Mouse (Mus musculus): Measurements from ENCODE around the gene Ect2l. TPM values are rescaled to one million over a fixed set of nuclear protein-coding genes. Genes with fewer than 3 reads are reported as not detected.

The Ect2l gene
- polyA plus RNA-seq, 1 experiment from 2014 or later: not detected

- DNase-seq (no peak), ATAC-seq (no peak)
- TF ChIP-seq EP300 (IDR thresholded peaks at IDR 0.05; ENCODE audit: low read depth) (no peak), CTCF (IDR thresholded peaks at IDR 0.05; ENCODE audit: low read depth) (no peak)
- H3K27ac ChIP-seq (ENCODE audit: low read depth): no peak overlapping the region
- no peaks in the 10 kb centered on the region for H3K9me3 ChIP-seq (ENCODE audit: low read length)
- no peak overlapping the region for H3K9ac ChIP-seq (replicated peaks)
- H3K4me1 ChIP-seq (ENCODE audit: insufficient read depth): no peaks in the 10 kb centered on the region; the same call in 1 of the 2 replicates
- 48% methylated on average over 6 of the region's 6 CpGs for WGBS (ENCODE audit: insufficient replicate concordance)
- no peak overlapping the region for H3K4me3 ChIP-seq (ENCODE audit: low read depth, low read length)
- no peaks in the 10 kb centered on the region for H3K36me3 ChIP-seq (replicated peaks; ENCODE audit: insufficient read depth, low read length)
- H3K4me2 ChIP-seq (ENCODE audit: low read depth, low read length): no peak overlapping the region
- H3K27me3 ChIP-seq (ENCODE audit: insufficient read depth, low read length): no peaks in the 10 kb centered on the region
These were observed 571 bp downstream of the Ect2l start for GRCm38 (mm10) chr10:18210119-18210518.

GRCm38 (mm10) chr10:18204067-18204466, 6.6 kb downstream of the Ect2l start:
- no peak overlapping the region for H3K4me2 ChIP-seq (ENCODE audit: low read depth, low read length)
- no peaks in the 10 kb centered on the region for H3K27me3 ChIP-seq (ENCODE audit: insufficient read depth, low read length)
- H3K4me1 ChIP-seq (ENCODE audit: insufficient read depth): no peaks in the 10 kb centered on the region
- DNase-seq: no peak
- ATAC-seq: no peak
- H3K27ac ChIP-seq (ENCODE audit: low read depth): no peak overlapping the region
- no peak for TF ChIP-seq CTCF (IDR thresholded peaks at IDR 0.05; ENCODE audit: low read depth)
- no peak for TF ChIP-seq EP300 (IDR thresholded peaks at IDR 0.05; ENCODE audit: low read depth)
- H3K9ac ChIP-seq (replicated peaks): no peak overlapping the region
- H3K4me3 ChIP-seq (ENCODE audit: low read depth, low read length): no peak overlapping the region
- 54% methylated on average over 7 of the region's 7 CpGs for WGBS (ENCODE audit: insufficient replicate concordance)
- no peaks in the 10 kb centered on the region for H3K36me3 ChIP-seq (replicated peaks; ENCODE audit: insufficient read depth, low read length)
- no peaks in the 10 kb centered on the region for H3K9me3 ChIP-seq (ENCODE audit: low read length)

GRCm38 (mm10) chr10:18202401-18202800, 8.3 kb downstream of the Ect2l start:
- no peaks in the 10 kb centered on the region for H3K27me3 ChIP-seq (ENCODE audit: insufficient read depth, low read length)
- H3K4me1 ChIP-seq (ENCODE audit: insufficient read depth): no peaks in the 10 kb centered on the region
- H3K27ac ChIP-seq (ENCODE audit: low read depth): no peak overlapping the region
- no peak overlapping the region for H3K4me3 ChIP-seq (ENCODE audit: low read depth, low read length)
- H3K4me2 ChIP-seq (ENCODE audit: low read depth, low read length): no peak overlapping the region
- no peak overlapping the region for H3K9ac ChIP-seq (replicated peaks)
- ATAC-seq: no peak
- DNase-seq: no peak
- 73% methylated on average over 3 of the region's 3 CpGs for WGBS (ENCODE audit: insufficient replicate concordance)
- no peaks in the 10 kb centered on the region for H3K36me3 ChIP-seq (replicated peaks; ENCODE audit: insufficient read depth, low read length)
- no peaks in the 10 kb centered on the region for H3K9me3 ChIP-seq (ENCODE audit: low read length)
- TF ChIP-seq CTCF (IDR thresholded peaks at IDR 0.05; ENCODE audit: low read depth): no peak
- no peak for TF ChIP-seq EP300 (IDR thresholded peaks at IDR 0.05; ENCODE audit: low read depth)

- Histone ChIP-seq H3K4me3 (ENCODE audit: low read depth, low read length) (no peak overlapping the region), H3K4me2 (ENCODE audit: low read depth, low read length) (no peak overlapping the region), H3K27me3 (ENCODE audit: insufficient read depth, low read length) (no peaks in the 10 kb centered on the region), H3K36me3 (replicated peaks; ENCODE audit: insufficient read depth, low read length) (no peaks in the 10 kb centered on the region), H3K27ac (ENCODE audit: low read depth) (no peak overlapping the region), H3K9ac (replicated peaks) (no peak overlapping the region), H3K4me1 (ENCODE audit: insufficient read depth) (no peaks in the 10 kb centered on the region), H3K9me3 (ENCODE audit: low read length) (no peaks in the 10 kb centered on the region)
- TF ChIP-seq EP300 (IDR thresholded peaks at IDR 0.05; ENCODE audit: low read depth) (no peak), CTCF (IDR thresholded peaks at IDR 0.05; ENCODE audit: low read depth) (no peak)
- DNase-seq: no peak
- 66% methylated on average over 9 of the region's 9 CpGs for WGBS (ENCODE audit: insufficient replicate concordance)
- no peak for ATAC-seq
These were observed 10.0 kb downstream of the Ect2l start for GRCm38 (mm10) chr10:18200656-18201055.

- Histone ChIP-seq H3K4me1 (ENCODE audit: insufficient read depth) (no peaks in the 10 kb centered on the region), H3K36me3 (replicated peaks; ENCODE audit: insufficient read depth, low read length) (no peaks in the 10 kb centered on the region), H3K4me2 (ENCODE audit: low read depth, low read length) (no peak overlapping the region), H3K4me3 (ENCODE audit: low read depth, low read length) (no peak overlapping the region), H3K27ac (ENCODE audit: low read depth) (no peak overlapping the region), H3K27me3 (ENCODE audit: insufficient read depth, low read length) (no peaks in the 10 kb centered on the region), H3K9ac (replicated peaks) (no peak overlapping the region), H3K9me3 (ENCODE audit: low read length) (no peaks in the 10 kb centered on the region)
- WGBS (ENCODE audit: insufficient replicate concordance): 67% methylated on average over 4 of the region's 4 CpGs
- ATAC-seq (no peak), DNase-seq (no peak)
- no peak for TF ChIP-seq EP300 (IDR thresholded peaks at IDR 0.05; ENCODE audit: low read depth)
- no peak for TF ChIP-seq CTCF (IDR thresholded peaks at IDR 0.05; ENCODE audit: low read depth)
These were observed 10.8 kb downstream of the Ect2l start for GRCm38 (mm10) chr10:18199919-18200318.

GRCm38 (mm10) chr10:18198286-18199015, 12.2 kb downstream of the Ect2l start:
- DNase-seq (no peak), ATAC-seq (no peak)
- TF ChIP-seq CTCF (IDR thresholded peaks at IDR 0.05; ENCODE audit: low read depth): no peak
- TF ChIP-seq EP300 (IDR thresholded peaks at IDR 0.05; ENCODE audit: low read depth): no peak
- Histone ChIP-seq H3K9ac (replicated peaks) (no peak overlapping the region), H3K4me3 (ENCODE audit: low read depth, low read length) (no peak overlapping the region), H3K9me3 (ENCODE audit: low read length) (no peaks in the 10 kb centered on the region), H3K27ac (ENCODE audit: low read depth) (no peak overlapping the region), H3K4me1 (ENCODE audit: insufficient read depth) (no peaks in the 10 kb centered on the region), H3K36me3 (replicated peaks; ENCODE audit: insufficient read depth, low read length) (no peaks in the 10 kb centered on the region), H3K4me2 (ENCODE audit: low read depth, low read length) (no peak overlapping the region), H3K27me3 (ENCODE audit: insufficient read depth, low read length) (no peaks in the 10 kb centered on the region)
- 79% methylated on average over 5 of the region's 5 CpGs for WGBS (ENCODE audit: insufficient replicate concordance)
